Mouse (Mus musculus): ENCODE data around the gene Fbxw7.

Gene Fbxw7

GRCm38 (mm10) chr3:84906528-84906927, 91.5 kb downstream of the Fbxw7 start:
- peak in 1 of 2 experiments; percentile 9 for DNase-seq

GRCm38 (mm10) chr3:84914284-84914683, 99.2 kb downstream of the Fbxw7 start:
- no peak for DNase-seq

GRCm38 (mm10) chr3:84917903-84918679, 103.0 kb downstream of the Fbxw7 start:
- DNase-seq, result no peak

DNA sequence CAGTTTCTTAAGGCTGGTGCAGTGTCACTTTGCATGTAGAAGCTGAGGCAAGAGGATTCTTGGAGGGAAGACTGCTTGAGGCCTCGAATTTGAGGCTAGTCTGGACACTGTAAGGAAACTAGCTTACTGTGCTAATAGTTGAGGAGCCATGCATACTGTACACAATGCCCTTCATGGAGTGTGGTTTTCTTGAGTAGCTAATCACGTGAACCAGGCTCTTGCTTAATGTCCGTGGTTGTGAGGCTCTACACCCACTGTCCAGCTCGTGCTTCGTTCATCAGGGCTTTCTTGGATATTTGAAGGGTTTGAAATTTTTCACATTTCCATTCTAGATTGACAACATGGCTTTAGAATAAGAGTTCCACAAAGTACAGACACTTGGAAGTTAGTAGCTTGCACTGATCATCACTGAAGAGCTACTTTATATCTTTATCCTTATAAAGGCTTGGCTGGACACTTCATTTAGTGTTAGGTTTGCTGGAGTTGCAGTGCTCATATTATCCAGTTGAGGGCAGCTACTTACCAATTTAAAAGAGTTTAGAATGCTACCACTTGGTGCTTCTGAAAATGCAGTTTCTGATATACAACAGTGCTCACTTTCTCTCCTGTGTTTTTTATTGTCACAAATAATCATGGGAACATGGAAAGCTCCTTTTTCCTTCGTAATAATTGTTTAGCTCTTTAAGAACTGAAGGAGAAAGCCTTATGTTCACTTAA, 106.8 kb downstream of the Fbxw7 start:
- DNase-seq, result no peak

DNA sequence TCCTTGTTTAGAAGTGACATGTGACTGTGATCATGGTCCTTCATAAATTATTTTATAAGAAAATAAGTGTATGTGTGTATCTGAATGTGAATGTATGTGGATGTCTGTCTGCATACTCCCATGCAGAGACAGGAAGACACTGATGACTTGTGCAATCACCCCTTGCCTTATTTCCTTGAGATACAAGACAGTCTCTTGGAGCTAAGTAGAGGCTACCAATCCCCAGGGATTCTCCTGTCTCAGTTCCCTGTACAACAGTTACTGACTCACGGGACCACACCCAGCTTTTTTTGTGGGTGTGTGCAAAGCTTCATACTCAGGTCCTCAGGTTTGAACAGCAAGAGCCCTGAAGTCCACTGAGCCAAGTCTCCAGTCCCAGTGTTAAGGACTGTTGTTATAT, 108.2 kb downstream of the Fbxw7 start:
- no peak for DNase-seq

DNA sequence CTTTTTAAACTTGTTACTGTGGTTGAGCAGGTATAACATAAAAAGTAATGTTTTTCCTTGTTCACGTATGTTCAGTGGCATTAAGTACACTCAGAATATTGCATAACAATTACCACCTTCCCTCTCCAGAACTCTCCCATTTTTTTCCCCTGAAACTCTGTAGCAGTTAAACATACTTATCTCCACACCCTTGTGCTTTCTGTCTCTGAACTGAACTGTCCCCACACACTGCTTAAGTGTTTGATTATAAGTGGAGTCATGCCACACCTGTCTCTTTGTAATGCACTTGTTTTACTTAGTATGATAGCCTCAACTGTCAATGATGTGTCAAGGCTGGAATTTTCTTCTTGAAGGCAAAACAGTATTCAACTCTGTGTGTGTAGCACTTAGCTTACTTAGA, 108.6 kb downstream of the Fbxw7 start:
- DNase-seq, result no peak

DNA sequence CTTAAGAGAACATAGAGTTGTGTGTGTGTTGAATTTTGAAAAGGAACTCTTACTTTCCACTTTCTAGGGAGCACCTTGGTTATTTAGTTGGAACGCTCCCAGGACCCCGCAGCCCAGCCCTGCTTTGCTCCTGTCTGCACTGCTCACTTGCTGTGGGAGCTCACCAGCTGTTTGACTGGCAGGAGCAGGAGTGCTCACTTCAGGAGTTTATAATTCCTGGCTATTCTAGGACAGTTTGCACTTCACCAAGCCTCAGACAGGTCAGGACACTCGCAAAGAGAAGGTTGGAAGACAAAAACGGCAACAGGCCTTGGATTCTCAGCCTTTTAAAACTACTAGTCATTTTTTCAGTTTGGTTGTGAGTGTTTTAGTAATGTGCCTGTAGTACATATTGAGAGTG, 110.2 kb downstream of the Fbxw7 start:
- no peak for DNase-seq

- DNase-seq, result no peak
These were observed 111.1 kb downstream of the Fbxw7 start for GRCm38 (mm10) chr3:84926140-84926539.

DNA sequence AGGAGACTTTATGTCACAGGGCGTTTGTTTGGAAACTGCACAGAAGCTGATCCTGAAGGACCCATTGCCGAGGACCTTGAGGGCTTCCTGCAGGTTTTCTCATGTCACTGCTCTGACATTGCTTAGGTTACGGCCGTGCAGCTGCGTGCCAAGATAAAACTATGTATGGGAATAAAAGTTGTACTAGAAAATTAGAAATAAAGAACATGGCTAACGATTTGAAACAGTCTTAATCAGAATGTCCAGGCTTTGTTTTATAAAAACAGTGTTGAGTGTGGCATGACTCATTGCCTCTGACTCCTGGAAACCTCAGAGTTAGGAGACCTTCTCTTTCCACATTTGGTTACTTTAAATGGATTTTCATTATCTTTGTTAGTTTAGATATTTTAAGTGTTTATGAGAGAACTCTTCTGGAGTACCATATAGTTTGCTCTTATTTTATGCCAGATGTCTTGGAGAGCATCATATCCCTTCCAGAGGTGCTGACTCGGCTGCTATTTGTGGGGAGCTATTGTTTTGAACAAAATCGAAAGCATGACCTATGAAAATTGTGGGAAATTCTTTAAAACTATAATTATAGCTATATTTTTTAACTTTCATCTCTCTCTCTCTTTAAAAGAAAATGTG, 112.2 kb downstream of the Fbxw7 start:
- no peak for DNase-seq

GRCm38 (mm10) chr3:84927901-84928300, 112.8 kb downstream of the Fbxw7 start:
- no peak for DNase-seq

GRCm38 (mm10) chr3:84929171-84929570, 114.1 kb downstream of the Fbxw7 start:
- no peak for DNase-seq

- DNase-seq, result no peak
These were observed 115.6 kb downstream of the Fbxw7 start for GRCm38 (mm10) chr3:84930683-84931082.

DNA sequence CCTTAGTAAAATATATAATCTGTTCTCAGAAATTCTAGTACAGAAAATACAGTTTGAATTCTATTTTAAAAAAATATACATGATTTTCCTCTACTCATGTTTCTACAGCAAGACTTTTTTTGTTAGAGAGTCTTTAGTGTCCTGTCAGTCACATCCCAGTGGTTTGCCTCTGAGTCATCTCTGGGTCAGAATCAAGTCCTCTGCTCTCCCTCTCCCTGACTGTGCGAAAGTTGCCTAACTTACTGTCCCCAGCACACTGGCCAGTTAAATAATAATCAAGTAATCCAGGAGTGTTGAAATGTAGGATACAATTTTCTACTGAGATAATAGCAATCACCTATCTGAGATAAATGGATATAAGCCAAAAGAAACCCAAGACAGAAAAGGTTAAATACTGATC, 120.7 kb downstream of the Fbxw7 start:
- DNase-seq, result no peak

DNA sequence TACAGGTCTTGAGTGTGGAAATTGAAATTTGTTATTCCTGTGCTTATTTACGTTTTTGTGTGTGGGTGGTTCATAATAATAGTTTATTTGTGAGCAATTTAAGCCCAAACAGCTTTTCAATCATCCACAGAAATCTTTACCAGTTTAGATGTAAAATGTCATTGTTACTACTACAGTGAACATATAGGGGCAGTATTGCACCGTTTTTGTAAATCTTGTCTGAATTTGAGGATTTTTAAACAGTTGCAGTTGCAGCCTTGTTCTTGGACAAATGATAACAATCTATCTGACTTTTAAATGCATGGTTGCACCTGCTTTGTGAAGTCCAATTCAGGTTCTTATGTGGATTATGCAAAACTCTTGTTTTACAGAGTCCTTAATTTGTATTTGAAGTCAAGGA, 121.2 kb downstream of the Fbxw7 start:
- no peak for DNase-seq

- no peak for DNase-seq
These were observed 121.9 kb downstream of the Fbxw7 start for GRCm38 (mm10) chr3:84936956-84937355.

DNA sequence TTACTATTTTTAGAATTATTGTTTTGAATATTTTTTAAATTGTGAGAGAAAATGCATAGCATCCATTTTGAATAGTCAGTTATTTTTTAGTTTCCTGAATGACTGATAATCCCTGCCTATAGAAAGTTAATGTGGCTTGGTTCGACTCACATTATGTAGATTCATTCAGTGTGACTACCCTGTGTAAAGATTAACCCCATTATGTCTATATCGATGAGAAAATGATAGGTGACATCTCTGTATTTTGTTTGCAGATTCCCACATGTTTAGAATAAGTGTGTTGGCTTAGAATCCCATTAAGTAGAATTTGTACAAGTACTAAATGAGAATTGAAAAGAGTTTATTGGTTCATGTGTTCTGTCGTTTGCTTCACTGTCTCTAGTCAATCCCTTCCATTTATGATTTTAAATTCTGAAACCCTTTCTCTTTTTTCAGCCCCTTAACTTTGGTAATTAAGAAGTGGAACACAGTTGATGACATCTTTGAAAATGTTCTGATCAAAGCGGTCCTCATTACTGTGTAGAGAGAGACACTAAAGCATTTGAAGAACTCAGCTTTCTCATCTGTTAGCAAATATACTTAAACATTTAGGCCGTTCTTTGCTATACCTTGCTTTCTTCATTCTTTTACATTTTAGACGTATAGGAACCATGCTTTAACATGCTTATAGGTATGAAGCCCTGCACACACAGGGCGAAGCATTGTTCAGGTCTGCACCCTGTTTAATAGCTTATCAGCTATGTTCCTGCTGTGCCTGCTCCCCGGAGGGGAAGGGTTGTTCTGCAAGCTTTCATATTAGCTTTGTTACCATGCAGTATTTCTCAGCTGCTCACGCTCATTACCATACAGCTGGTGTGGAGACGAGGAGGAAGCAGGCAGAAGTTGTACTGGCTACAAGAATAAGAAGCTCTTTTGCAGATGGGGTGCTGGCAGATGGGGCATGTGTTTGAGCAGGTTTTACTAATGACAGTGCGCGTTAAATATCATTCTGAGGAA, 122.6 kb downstream of the Fbxw7 start:
- no peak for DNase-seq

DNA sequence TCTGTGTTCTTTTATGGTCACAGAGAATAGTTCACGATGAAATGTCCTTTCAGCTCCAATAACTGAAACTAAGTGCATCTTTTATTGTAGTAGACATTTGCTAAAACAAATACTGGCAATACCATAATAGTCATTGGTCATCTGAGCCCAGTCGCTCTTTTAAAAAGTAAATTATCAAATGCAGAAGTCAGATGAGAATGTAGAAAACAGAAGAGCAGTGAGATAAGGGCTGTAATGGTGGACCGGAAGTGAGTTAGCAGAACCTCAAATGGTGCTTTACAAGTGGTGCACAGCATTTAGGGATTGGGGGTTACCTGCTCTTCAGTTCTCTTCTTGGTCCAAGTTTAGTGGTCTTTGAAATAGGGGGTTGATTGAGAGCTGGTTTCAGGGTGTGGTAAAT, 129.9 kb downstream of the Fbxw7 start:
- no peak for DNase-seq

- no peak for DNase-seq
These were observed 131.3 kb downstream of the Fbxw7 start for GRCm38 (mm10) chr3:84946381-84946780.

GRCm38 (mm10) chr3:84949387-84949786, 134.3 kb downstream of the Fbxw7 start:
- DNase-seq, result no peak

- DNase-seq, result no peak
These were observed 136.6 kb downstream of the Fbxw7 start for GRCm38 (mm10) chr3:84951698-84952097.

GRCm38 (mm10) chr3:84952135-84952534, 137.1 kb downstream of the Fbxw7 start:
- DNase-seq, result no peak

GRCm38 (mm10) chr3:84952585-84953187, 137.6 kb downstream of the Fbxw7 start:
- DNase-seq, result no peak
